Mouse (Mus musculus): ENCODE data around the gene 4930555G01Rik.
A peak's percentile ranks its signal among the peaks of the same experiment; 100 is the strongest.
"Not testable (repeated sequence)": the region's sequence is repeated elsewhere in the genome, so short reads cannot be mapped to it uniquely, and the experiment has no call there.

The 4930555G01Rik gene

GRCm38 (mm10) chr14:5050329-5050728, at the start of gene 4930555G01Rik:
4930555G01Rik (plus strand) TSS chr14:5050629.
- not testable (repeated sequence) for DNase-seq (ENCODE audit: low spot score in 2 of 2)

- DNase-seq (ENCODE audit: low spot score in 2 of 2), result not testable (repeated sequence)
Measured at GRCm38 (mm10) chr14:5015591-5015990, 34.8 kb upstream of the 4930555G01Rik start, which contains the start of gene Gm3298. Gm3298 (plus strand) TSS chr14:5015891.

GRCm38 (mm10) chr14:5070611-5071490, 20.4 kb downstream of the 4930555G01Rik start, which contains the start of gene Gm8281:
Gm8281 (plus strand) TSS chr14:5071040.
- peak; percentile 15 to 17 for DNase-seq (ENCODE audit: low spot score in 2 of 2)
